Mouse (Mus musculus) heart, embryonic 15.5 days (tissue): ENCODE data around the gene Greb1. TPM values are rescaled to one million over a fixed set of nuclear protein-coding genes. Genes with fewer than 3 reads are reported as not detected.

Experiments used
- ATAC-seq: fragments of 200-750 bp; cut with Nextera tagmentation; replicated peaks from 2 replicates; pipeline ENCODE4 v1.8.0; 2017; ENCODE audit warnings: low read depth, moderate TSS enrichment; ENCODE audit not compliant: insufficient number of reproducible peaks, insufficient read depth, low FRiP score
- H3K27ac ChIP-seq: fragments of 300-500 bp; sonication (generic); 2 replicates; pipeline ENCODE4 v1.5.1; 2015; ENCODE audit warnings: mild to moderate bottlenecking, inconsistent platforms
- H3K27me3 ChIP-seq: fragments of 300-500 bp; sonication (generic); 2 replicates; pipeline ENCODE4 v1.6.1; 2015; ENCODE audit warnings: inconsistent platforms
- H3K36me3 ChIP-seq: fragments of 300-500 bp; sonication (generic); 2 replicates; pipeline ENCODE4 v1.6.1; 2015; ENCODE audit warnings: mild to moderate bottlenecking, inconsistent platforms
- H3K4me1 ChIP-seq: fragments of 300-500 bp; sonication (generic); replicated peaks from 2 replicates; pipeline ENCODE4 v1.6.1; 2015; ENCODE audit warnings: inconsistent platforms
- H3K4me2 ChIP-seq: fragments of 300-500 bp; sonication (generic); 2 replicates; pipeline ENCODE4 v1.6.1; 2015; ENCODE audit warnings: inconsistent platforms, mild to moderate bottlenecking, moderate library complexity
- H3K4me3 ChIP-seq: fragments of 300-500 bp; sonication (generic); 2 replicates; pipeline ENCODE4 v1.5.1; 2015; ENCODE audit warnings: mild to moderate bottlenecking, inconsistent platforms
- H3K9ac ChIP-seq: fragments of 300-500 bp; sonication (generic); 2 replicates; pipeline ENCODE4 v1.6.1; 2015; ENCODE audit warnings: mild to moderate bottlenecking, inconsistent platforms
- H3K9me3 ChIP-seq: fragments of 300-500 bp; sonication (generic); replicated peaks from 2 replicates; pipeline ENCODE4 v1.6.1; 2016; ENCODE audit warnings: inconsistent platforms
- WGBS: fragments of 180-500 bp; shearing (Covaris S2); methylation state at CpG from one replicate; pipeline ENCODE4 v1.1.7; 2015; ENCODE audit warnings: mixed read lengths; 5-methylcytosine and 5-hydroxymethylcytosine counted together
- polyA plus RNA-seq: library from polyadenylated mRNA; unstranded; fragments of >200 nt; fragmentation: Nextera tagmentation; extraction: Ambion mirVana; gene quantifications from 2 replicates; pipeline ENCODE4 v1.2.1, GENCODE M21; 2015

Greb1 gene
- polyA plus RNA-seq, 1 experiment from 2014 or later, result 0.24 TPM

GRCm38 (mm10) chr12:16672246-16672645 is 128.4 kb downstream of the Greb1 start:
- no peaks in the 10 kb centered on the region for H3K27me3 ChIP-seq
- H3K36me3 ChIP-seq, result no peaks in the 10 kb centered on the region
- H3K27ac ChIP-seq, result no peak overlapping the region
- H3K4me2 ChIP-seq, result no peak overlapping the region
- ATAC-seq, result no peak
- H3K9ac ChIP-seq, result no peak overlapping the region
- 90% methylated on average over 10 of the region's 10 CpGs for WGBS
- H3K4me1 ChIP-seq, result no peaks in the 10 kb centered on the region
- no peaks in the 10 kb centered on the region for H3K9me3 ChIP-seq
- H3K4me3 ChIP-seq, result no peak overlapping the region

- no peak for ATAC-seq
- WGBS, result 70% methylated on average over 3 of the region's 3 CpGs
- no peaks in the 10 kb centered on the region for H3K4me1 ChIP-seq
- H3K9me3 ChIP-seq, result no peaks in the 10 kb centered on the region
- no peak overlapping the region for H3K4me3 ChIP-seq
- H3K4me2 ChIP-seq, result no peak overlapping the region
- no peak overlapping the region for H3K27ac ChIP-seq
- no peaks in the 10 kb centered on the region for H3K27me3 ChIP-seq
- H3K9ac ChIP-seq, result no peak overlapping the region
- no peaks in the 10 kb centered on the region for H3K36me3 ChIP-seq
These were observed 131.5 kb downstream of the Greb1 start for GRCm38 (mm10) chr12:16669176-16669575.

DNA sequence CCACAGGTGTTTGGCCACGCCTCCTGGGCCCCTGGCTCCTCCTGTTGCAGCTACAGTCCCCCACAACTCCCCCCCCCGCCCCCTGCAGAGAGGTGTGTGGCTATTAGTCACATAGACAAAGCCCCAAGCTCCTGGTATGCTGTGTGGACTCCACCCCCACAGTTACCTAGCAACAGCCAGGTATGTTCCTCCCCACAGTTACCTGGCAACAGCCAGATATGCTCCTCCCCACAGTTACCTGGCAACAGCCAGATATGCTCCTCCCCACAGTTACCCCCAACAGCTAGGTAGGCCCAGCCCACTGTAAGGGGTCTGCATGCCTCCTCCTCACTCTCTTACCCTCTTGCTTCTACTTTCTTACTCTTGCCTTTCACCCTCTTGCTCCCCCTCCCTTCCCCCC is 135.7 kb downstream of the Greb1 start:
- Histone ChIP-seq H3K9me3 (no peaks in the 10 kb centered on the region), H3K4me3 (no peak overlapping the region), H3K27ac (no peak overlapping the region), H3K4me2 (no peak overlapping the region), H3K9ac (no peak overlapping the region), H3K4me1 (no peaks in the 10 kb centered on the region), H3K27me3 (no peaks in the 10 kb centered on the region), H3K36me3 (no peaks in the 10 kb centered on the region)
- ATAC-seq, result no peak
- 8% methylated on average over 1 of the region's 2 CpGs for WGBS

- H3K27me3 ChIP-seq, result no peaks in the 10 kb centered on the region
- no peaks in the 10 kb centered on the region for H3K4me1 ChIP-seq
- no peak overlapping the region for H3K4me2 ChIP-seq
- WGBS, result 60% methylated on average over 6 of the region's 6 CpGs
- H3K9ac ChIP-seq, result no peak overlapping the region
- no peaks in the 10 kb centered on the region for H3K36me3 ChIP-seq
- no peak overlapping the region for H3K4me3 ChIP-seq
- no peaks in the 10 kb centered on the region for H3K9me3 ChIP-seq
- no peak for ATAC-seq
- no peak overlapping the region for H3K27ac ChIP-seq
These were observed 137.6 kb downstream of the Greb1 start for GRCm38 (mm10) chr12:16662955-16663585.

- no peaks in the 10 kb centered on the region for H3K4me1 ChIP-seq
- 0 out of 2 replicates have a peak, but pooled peaks cover 2% of the 10 kb centered on the region for H3K27me3 ChIP-seq
- no peak overlapping the region for H3K27ac ChIP-seq
- ATAC-seq, result peak; percentile 29; the same call in 1 of the 2 replicates
- WGBS, result 52% methylated on average over 2 of the region's 2 CpGs
- H3K9me3 ChIP-seq, result no peaks in the 10 kb centered on the region
- no peak overlapping the region for H3K9ac ChIP-seq
- no peak overlapping the region for H3K4me2 ChIP-seq
- H3K4me3 ChIP-seq, result no peak overlapping the region
- H3K36me3 ChIP-seq, result no peaks in the 10 kb centered on the region
These were observed 138.8 kb downstream of the Greb1 start for GRCm38 (mm10) chr12:16661936-16662335.

GRCm38 (mm10) chr12:16661459-16661858 is 139.2 kb downstream of the Greb1 start:
- Histone ChIP-seq H3K4me3 (no peak overlapping the region), H3K27me3 (0 out of 2 replicates have a peak, but pooled peaks cover 2% of the 10 kb centered on the region), H3K36me3 (no peaks in the 10 kb centered on the region), H3K9me3 (no peaks in the 10 kb centered on the region), H3K4me1 (no peaks in the 10 kb centered on the region), H3K9ac (no peak overlapping the region), H3K27ac (no peak overlapping the region), H3K4me2 (no peak overlapping the region)
- ATAC-seq, result no peak
- 82% methylated on average over 10 of the region's 10 CpGs for WGBS

- Histone ChIP-seq H3K27me3 (peaks cover 36% of the 10 kb centered on the region), H3K4me2 (no peak overlapping the region), H3K36me3 (no peaks in the 10 kb centered on the region), H3K27ac (no peak overlapping the region), H3K9ac (no peak overlapping the region), H3K9me3 (no peaks in the 10 kb centered on the region), H3K4me3 (no peak overlapping the region), H3K4me1 (peaks cover 8% of the 10 kb centered on the region)
- no peak for ATAC-seq
- 65% methylated on average over 5 of the region's 5 CpGs for WGBS
These were observed 143.5 kb downstream of the Greb1 start for GRCm38 (mm10) chr12:16656906-16657875.

- no peak overlapping the region for H3K9ac ChIP-seq
- peaks cover 8% of the 10 kb centered on the region for H3K4me1 ChIP-seq
- no peak overlapping the region for H3K4me3 ChIP-seq
- no peaks in the 10 kb centered on the region for H3K36me3 ChIP-seq
- H3K4me2 ChIP-seq, result no peak overlapping the region
- H3K9me3 ChIP-seq, result no peaks in the 10 kb centered on the region
- 61% methylated on average over 4 of the region's 4 CpGs for WGBS
- ATAC-seq, result no peak
- H3K27ac ChIP-seq, result no peak overlapping the region
- peaks cover 36% of the 10 kb centered on the region for H3K27me3 ChIP-seq
These were observed 145.1 kb downstream of the Greb1 start for GRCm38 (mm10) chr12:16655604-16656003.

DNA sequence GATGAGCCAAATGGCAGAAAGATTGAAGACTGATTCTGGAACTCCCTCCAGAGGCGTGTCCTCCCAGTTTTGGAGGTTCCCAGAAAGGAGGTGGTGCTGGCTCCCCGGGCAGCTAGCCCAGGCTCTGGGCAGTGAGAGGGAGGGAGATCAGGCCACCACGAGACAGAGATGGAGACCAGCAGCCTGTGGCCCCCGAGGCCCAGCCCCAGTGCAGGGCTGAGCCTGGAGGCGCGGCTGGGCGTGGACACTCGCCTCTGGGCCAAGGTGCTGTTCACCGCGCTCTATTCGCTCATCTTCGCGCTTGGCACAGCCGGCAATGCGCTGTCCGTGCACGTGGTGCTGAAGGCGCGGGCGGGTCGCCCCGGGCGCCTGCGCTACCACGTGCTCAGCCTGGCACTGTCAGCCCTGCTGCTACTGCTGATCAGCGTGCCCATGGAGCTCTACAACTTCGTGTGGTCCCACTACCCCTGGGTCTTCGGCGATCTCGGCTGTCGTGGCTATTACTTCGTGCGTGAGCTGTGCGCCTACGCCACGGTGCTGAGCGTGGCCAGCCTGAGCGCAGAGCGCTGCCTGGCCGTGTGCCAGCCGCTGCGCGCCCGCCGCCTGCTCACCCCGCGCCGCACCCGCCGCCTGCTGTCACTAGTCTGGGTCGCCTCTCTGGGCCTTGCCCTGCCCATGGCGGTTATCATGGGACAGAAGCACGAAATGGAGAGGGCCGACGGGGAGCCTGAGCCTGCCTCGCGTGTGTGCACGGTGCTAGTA is 147.2 kb downstream of the Greb1 start, which contains the start of gene Ntsr2:
TSS of gene Ntsr2 (plus strand) at position 51 of the 762 bp plus-strand sequence.
- peak; percentile 80 for ATAC-seq
- 5% methylated on average over 58 of the region's 58 CpGs for WGBS
- H3K36me3 ChIP-seq, result no peaks in the 10 kb centered on the region
- peaks cover 36% of the 10 kb centered on the region for H3K27me3 ChIP-seq
- H3K4me2 ChIP-seq, result peak within 1 kb of the TSS; percentile 68
- H3K4me3 ChIP-seq, result peak within 1 kb of the TSS; percentile 37
- H3K9ac ChIP-seq, result no peak within 1 kb of the TSS
- H3K9me3 ChIP-seq, result no peaks in the 10 kb centered on the region
- H3K27ac ChIP-seq, result no peak within 1 kb of the TSS
- H3K4me1 ChIP-seq, result peaks cover 18% of the 10 kb centered on the region

DNA sequence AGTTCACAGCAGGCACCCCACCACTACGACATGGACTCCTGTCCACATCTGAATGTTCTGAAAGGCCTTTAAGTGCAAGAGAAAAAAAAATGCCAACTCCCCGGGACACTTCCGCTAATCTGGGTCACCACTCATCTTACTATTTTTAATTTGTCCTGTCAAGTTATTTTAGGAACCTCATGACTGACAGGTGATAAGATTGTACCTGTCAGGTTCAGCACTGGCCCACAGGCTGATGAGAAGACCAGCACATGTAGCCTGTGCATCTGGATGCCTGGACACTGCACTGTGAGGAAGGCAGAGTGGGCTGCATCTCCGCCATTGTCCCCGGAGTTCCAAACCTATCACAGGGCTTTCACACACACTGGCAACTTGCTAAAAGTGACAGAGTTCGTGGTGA is 150.9 kb downstream of the Greb1 start:
- Histone ChIP-seq H3K9me3 (no peaks in the 10 kb centered on the region), H3K9ac (no peak overlapping the region), H3K4me1 (peaks cover 21% of the 10 kb centered on the region), H3K27me3 (peaks cover 21% of the 10 kb centered on the region), H3K4me3 (no peak overlapping the region), H3K27ac (peak overlapping the region; percentile 78), H3K4me2 (peak overlapping the region; percentile 7; the same call in 1 of the 2 replicates), H3K36me3 (no peaks in the 10 kb centered on the region)
- 30% methylated on average over 6 of the region's 6 CpGs for WGBS
- peak; percentile 44; the same call in 1 of the 2 replicates for ATAC-seq

- no peaks in the 10 kb centered on the region for H3K9me3 ChIP-seq
- H3K36me3 ChIP-seq, result no peaks in the 10 kb centered on the region
- peaks cover 7% of the 10 kb centered on the region for H3K27me3 ChIP-seq
- no peak for ATAC-seq
- no peak overlapping the region for H3K27ac ChIP-seq
- H3K9ac ChIP-seq, result no peak overlapping the region
- WGBS, result 92% methylated on average over 6 of the region's 6 CpGs
- H3K4me2 ChIP-seq, result no peak overlapping the region
- H3K4me1 ChIP-seq, result peaks cover 30% of the 10 kb centered on the region
- no peak overlapping the region for H3K4me3 ChIP-seq
These were observed 152.4 kb downstream of the Greb1 start for GRCm38 (mm10) chr12:16648273-16648672.
